Mouse (Mus musculus) thymus, postnatal 4 days (tissue): ENCODE data around the gene Tnik.

Source experiments
- DNase-seq: peaks from one replicate; pipeline ENCODE4 v3.0.0; 2021

Tnik gene

DNA sequence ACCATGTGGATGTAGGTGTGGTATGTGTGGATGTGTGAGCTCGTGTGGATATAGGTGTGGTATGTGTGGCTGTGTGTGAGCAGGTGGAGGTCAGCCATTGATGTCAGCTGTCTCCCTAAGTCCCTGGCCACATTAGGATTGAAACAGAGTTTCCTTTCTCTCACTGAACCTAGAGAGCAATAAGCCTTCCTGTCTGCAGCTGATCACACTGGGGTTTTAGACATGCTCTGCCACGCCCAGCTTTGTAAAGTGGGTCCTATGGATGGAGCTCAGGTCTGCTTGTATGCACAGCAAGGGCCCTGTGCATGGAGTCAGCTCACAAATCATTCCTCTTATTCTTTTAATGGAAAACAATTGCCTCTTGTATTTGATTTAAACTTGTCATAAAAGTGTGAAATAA is 95.4 kb downstream of the Tnik start:
- no peak for DNase-seq

- no peak for DNase-seq
These were observed 96.1 kb downstream of the Tnik start for GRCm38 (mm10) chr3:28359138-28359537.

GRCm38 (mm10) chr3:28361056-28361455 is 98.0 kb downstream of the Tnik start:
- no peak for DNase-seq

DNA sequence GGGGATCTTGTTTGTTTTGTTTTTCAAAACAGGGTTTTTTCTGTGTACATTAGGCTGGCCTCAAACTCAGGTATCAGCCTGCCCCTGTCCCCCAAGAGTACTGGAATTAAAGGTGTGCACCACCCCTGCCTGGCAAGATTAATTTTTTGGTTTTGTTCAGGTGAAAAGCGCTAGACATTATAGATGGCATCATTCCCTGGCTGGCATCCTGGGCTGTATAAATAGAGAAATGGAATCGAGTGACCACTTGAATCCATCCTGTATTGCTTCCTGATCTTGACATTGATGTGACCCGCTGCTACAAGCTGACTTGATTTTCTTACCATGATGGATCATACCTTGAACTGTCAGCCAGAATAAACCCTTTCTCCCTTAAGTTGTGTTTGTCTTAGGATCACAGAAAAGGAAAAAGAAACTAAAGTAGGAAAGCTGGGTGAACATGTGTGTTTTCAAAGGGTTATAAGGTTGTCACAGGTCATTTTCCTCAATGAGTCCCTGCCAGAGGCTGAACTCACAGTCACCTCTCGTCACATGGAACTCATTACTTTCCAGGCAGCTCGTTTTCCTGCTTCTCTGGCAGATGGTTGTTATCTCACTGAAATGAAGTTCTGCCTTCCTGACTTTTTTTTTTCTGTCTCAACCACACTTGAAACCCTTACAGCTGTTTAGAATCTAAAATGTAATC is 100.6 kb downstream of the Tnik start:
- no peak for DNase-seq

DNA sequence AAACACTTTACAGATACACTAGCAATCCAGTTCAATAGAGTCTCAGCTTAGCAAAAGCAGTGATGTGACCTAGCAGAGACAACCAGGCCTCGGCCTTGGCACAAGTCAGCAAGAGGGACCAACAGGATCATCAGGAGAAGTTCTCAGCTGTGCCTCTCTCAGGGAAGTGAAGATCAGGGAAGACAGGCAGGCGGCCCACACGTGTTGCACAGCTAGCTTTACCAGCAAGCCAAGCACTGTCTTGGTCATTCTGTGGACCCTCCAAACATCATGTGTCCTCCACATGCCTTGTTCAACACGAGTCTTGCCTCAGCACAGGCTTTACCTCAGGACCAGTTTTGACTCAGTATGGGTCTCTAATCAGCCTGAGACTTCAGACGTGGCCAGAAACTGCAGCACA is 105.7 kb downstream of the Tnik start:
- no peak for DNase-seq

DNA sequence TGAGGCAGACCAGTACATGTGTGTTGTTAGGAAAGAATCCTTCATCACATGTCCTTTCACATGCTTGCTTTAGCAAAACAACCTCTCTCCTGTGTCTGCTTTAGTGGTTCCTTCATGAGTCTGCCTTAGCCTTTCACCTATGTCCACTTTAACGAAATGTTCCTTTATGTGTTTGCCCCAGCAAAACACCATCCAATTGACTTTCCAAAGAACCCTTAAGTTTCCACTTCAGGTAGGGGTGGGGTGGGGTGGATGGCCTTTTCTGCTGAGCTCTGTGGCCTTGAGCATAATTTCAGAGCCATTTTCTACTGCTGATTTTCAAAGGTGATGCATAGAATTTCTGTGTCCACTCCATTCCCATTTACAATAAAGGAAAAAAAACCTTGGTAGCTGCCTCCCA is 106.3 kb downstream of the Tnik start:
- DNase-seq: no peak

DNA sequence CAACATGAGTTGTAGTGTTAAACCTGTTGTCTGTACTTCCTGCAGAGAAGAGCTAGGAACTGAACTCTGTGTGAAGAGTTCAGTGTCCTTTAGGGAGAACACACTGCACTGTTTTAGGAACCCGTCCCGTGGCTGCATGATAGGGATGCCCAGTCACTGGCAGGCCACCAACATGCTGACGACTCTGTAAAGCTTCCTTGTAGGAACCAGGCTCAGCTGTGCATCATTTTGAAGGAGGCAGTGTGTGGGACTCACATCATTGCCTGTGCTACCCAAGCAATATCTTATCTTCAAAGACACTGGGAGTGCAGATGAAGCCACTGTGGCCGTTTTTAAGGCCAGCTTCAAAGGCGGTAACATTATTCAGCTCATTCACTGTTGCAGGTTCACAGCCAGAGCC is 106.7 kb downstream of the Tnik start:
- DNase-seq: no peak

- no peak for DNase-seq
These were observed 108.6 kb downstream of the Tnik start for GRCm38 (mm10) chr3:28371583-28371982.

GRCm38 (mm10) chr3:28372459-28372858 is 109.4 kb downstream of the Tnik start:
- DNase-seq: no peak

GRCm38 (mm10) chr3:28374738-28375510 is 111.9 kb downstream of the Tnik start:
- DNase-seq: no peak

DNA sequence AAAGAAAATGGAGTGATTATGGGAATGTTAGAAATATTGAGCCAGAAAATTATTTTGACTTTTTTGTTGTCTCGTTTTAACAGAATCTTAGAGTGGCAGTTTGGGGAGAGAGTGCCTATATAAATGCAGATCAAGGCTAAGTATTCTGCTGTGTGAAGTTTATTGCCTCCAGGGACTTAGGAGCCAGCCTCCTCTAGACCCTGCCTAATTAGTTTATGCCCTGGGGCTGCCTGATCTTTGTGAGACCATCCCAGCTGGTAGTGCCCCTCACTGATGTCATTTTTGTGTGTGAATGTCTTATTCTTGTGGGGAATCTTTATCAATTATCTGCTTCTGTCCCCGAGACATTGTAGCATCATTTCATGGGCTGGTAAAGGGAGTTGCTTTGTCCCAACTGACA is 117.2 kb downstream of the Tnik start:
- no peak for DNase-seq

DNA sequence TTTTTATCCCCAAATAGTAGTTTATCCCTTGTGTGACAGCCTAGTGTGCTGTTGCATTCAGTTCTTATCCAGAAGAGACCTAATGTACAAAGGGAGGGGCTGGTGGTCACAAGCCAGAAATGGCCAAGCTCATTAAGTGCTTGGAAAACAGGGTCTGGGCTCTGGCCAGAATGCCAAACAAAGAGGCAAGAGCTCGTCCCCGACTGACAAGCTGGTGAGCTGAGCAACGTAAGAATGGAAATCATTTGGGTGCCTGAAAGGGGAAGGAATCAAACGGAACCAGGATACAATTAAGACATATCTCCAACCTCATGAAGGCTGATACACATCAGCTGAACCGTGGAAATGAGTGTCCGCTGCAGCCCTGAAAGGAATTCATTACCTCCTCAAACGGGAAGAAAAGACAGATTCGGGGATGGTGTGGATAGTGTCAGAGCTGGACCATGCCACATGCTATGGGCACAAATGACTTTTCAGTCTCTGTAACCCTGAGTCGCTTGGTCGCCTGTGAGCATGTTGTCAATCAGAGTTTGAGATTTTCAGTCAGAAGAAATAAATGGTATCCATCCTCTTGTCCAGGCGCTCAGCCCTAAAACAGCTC is 120.6 kb downstream of the Tnik start:
- DNase-seq: no peak

GRCm38 (mm10) chr3:28385199-28385975 is 122.4 kb downstream of the Tnik start:
- no peak for DNase-seq

DNA sequence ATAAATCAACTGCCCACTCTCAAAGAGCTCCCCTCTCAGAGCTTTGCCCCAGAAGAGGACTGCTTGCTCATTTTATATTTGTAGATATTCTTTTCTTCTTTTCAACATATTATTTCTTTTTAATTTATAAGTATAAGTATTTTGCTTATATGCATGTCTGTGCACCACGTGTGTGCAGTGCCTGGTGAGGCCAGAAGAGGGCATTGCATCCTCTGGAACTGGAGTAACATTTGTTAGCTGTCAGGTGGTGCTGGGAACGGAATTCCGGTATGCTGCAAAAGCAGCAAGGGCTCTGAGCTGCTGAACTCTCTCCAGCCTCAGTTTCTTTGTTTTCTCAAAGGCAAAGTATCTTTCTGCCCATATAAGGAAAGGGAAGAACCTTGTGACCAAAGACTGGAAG is 125.5 kb downstream of the Tnik start:
- no peak for DNase-seq

DNA sequence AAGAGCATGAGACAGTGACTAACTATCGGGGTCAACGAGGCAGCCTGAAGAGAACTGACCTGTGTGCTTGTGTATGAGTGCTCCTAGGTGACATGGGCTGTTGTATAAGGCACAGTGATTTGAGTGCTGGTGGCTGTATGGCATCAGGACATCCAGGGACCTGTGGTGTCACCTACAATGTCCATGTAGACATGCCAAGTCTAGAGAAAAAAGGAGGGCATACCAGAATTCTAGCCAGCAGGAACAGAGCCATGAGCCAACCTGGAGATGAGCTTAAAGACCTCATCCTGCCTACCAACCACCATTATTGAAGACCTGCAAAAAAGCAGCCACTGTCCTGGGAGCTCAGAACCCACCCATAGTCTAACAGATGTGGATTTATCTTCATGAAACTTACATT is 127.2 kb downstream of the Tnik start:
- no peak for DNase-seq

DNA sequence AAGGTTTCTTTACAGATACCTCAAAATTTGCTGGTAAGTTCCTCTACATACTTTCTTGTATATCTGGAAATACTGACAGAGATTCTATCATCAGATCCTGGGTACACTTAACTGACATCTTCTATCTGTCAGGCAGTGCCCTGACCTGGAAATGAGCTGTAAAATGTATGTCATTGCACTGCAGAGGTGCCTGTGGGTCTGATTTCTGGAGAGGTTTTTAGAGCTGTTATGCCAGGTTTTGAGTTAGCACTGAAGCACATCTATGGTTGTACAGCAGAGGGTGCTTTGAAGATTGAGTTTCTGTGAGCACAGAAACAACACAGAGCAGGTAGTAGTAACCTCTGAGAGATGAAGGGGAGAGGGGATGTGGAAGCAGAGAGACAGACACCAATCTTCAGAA is 129.5 kb downstream of the Tnik start:
- no peak for DNase-seq

- no peak for DNase-seq
These were observed 135.8 kb downstream of the Tnik start for GRCm38 (mm10) chr3:28398781-28399180.

DNA sequence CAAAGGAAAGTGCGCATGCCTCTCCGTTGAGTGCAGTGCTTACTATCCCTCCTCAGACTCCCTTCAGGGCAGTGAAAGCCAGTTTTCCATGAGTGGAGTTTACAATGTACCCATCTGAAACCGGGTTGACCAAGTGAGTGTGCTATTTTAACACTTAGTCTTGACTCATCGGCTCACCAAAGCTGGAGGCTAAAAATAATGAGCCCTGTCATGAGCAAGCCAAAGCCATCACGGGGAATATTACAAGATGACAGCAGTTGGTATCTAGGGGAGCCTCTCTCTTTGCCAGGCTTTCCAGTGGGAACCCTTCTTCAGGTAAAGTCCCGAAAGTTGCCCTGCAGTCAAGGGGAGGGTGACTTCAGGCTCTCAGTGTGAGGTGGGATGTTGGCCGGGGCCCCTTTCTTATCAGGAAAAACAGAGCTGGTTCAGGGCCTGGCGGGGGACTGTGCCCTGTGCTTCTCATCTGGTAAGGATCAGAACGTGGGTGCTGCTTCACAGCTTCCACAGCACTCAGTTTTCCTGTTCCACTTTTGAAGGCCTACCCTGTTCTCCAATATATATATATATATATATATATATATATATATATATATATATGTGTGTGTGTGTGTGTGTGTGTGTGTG is 136.7 kb downstream of the Tnik start:
- DNase-seq: no peak

GRCm38 (mm10) chr3:28401335-28401734 is 138.3 kb downstream of the Tnik start:
- no peak for DNase-seq

DNA sequence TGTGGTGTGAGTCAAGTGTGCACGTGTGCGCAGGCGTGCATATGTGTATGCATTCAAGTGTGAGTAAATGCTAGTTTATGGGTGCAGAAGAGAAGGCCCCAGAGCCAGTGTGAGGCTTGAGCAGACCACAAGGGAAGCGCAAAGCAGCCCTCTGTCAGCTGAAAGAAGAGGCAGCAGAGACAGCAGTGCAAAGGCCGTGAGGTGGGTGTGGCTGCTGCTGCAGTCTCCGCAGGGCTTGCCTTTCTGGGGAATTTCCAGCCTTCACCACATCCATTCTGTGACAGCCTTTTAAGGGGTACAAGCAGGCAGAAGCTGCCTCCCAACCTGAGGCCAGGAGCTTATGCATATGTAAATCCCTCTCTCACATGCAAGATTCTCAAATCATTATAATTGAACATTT is 139.2 kb downstream of the Tnik start:
- peak; percentile 53 for DNase-seq

GRCm38 (mm10) chr3:28405391-28405790 is 142.4 kb downstream of the Tnik start:
- peak; percentile 15 for DNase-seq

DNA sequence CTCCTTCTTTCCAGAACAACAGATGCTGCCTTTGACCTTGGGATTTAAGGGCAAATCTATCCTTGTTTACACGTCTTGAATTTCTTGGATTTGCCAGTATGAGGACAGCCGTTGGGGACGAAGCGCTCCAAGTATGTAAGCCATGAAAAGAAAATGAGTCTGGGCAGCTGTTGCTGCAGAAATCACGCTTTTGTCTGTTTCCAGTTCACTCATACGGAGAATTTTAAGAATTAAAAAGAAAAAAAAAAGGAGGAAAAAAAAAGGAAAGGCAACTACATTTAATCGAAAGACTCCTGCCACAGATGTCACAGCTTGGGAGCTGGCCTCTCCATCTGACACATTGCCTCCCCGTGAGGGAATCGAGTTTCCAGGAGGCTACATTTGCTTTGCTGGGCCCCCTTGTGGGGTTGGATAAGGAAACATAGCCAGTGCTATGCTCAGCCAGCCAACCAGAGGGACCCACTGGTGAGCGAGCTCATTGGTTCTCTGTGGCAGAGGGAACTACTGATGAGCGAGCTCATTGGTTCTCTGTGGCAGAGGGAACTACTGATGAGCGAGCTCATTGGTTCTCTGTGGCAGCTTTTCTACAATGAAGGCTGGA is 145.9 kb downstream of the Tnik start:
- peak; percentile 25 for DNase-seq

GRCm38 (mm10) chr3:28410269-28410668 is 147.3 kb downstream of the Tnik start:
- no peak for DNase-seq
